Mouse (Mus musculus) brain, embryonic 14.5 days (tissue): ENCODE data around the gene Lrrc56.

Source experiments
- CTCF ChIP-seq: fragments of 200-500 bp; IDR thresholded peaks from 2 replicates; pipeline ENCODE4 v1.5.1; 2012; ENCODE audit warnings: inconsistent platforms, mild to moderate bottlenecking, moderate library complexity, borderline replicate concordance; ENCODE audit not compliant: insufficient read depth, insufficient read length; ENCODE audit errors: extremely low read depth
- POLR2A ChIP-seq: fragments of 200-500 bp; IDR thresholded peaks from 2 replicates; pipeline ENCODE4 v1.6.1; 2012; ENCODE audit warnings: mild to moderate bottlenecking, inconsistent platforms, borderline replicate concordance; ENCODE audit not compliant: poor library complexity, insufficient read depth, insufficient read length, severe bottlenecking; ENCODE audit errors: extremely low read depth

GRCm38 (mm10) chr7:141193948-141194347 is at the start of gene Lrrc56, which contains the start of gene Hras:
- no peak for TF ChIP-seq CTCF
- no peak; the same call in 1 of the 2 replicates for TF ChIP-seq POLR2A
